Mouse (Mus musculus) ES-E14 (cell line): ENCODE measurements around the gene Spaca9.

Experiments
- CHD2 ChIP-seq: IDR thresholded peaks from 2 replicates; pipeline ENCODE4 v1.6.1; 2014; ENCODE audit warnings: mild to moderate bottlenecking, low read depth, low read length, inconsistent platforms
- HCFC1 ChIP-seq: IDR thresholded peaks from 2 replicates; pipeline ENCODE4 v1.6.1; 2012; ENCODE audit warnings: low read length, inconsistent platforms, borderline replicate concordance; ENCODE audit not compliant: insufficient read depth
- ZNF384 ChIP-seq: IDR thresholded peaks from 2 replicates; pipeline ENCODE4 v1.6.1; 2012; ENCODE audit warnings: low read depth, low read length, inconsistent platforms

DNA sequence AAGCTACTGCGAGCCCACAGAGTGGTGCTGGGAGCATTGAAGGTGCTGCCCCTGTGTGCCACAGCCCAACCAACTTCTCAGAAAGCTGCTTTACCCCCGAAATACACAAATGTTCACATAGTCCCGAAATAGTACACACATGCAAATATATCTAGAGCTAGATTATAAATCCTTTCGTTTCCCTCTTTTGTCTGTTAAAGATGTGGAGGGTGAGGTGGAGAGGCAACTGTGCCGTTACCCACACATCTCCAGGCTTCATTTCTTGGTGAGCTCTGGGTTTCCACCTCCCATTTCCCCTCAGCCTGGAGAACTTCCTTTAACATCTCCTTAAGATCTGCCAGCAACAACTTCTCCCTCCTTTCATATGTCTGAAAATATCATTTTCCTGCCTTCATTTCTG, 40.6 kb upstream of the Spaca9 start:
- TF ChIP-seq CHD2 (no peak), ZNF384 (no peak), HCFC1 (no peak)
